Mouse (Mus musculus) liver, postnatal 0 days (tissue): ENCODE measurements at regions not wholly inside any gene's neighbourhood (a gene's known extent, or its start where the extent isn't known, plus 50 kb on each side); places are given as distances from the start of the nearest gene placed in this dataset.

Experiments
- CTCF ChIP-seq: sonication (generic); IDR thresholded peaks from 2 replicates; pipeline ENCODE4 v1.5.1; 2016; ENCODE audit warnings: antibody characterized with exemption, low read depth
- EP300 ChIP-seq: IDR thresholded peaks from 2 replicates; pipeline ENCODE4 v1.6.1; 2016; ENCODE audit warnings: antibody characterized with exemption, low read depth, mild to moderate bottlenecking

DNA sequence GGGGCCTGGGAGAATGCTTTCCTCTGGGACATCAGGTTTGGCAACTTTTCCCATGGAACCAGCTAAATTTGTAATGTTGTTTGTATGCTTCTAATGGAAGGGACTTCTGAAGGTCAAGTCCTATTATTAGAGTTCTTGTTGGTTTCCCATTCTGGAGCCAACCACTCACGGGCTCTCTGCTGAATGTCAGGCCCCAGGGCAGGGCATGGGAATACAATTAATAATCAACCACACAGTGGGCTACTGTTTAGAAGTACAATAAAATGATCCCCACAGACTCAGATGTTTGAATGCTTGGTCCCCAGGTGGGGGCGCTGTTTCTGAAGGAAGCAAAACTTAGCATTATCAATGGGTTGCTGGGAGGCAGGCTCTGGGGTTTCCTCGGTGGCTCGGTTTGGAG is 275.6 kb upstream of the Kazn start:
- TF ChIP-seq CTCF: no peak
- no peak for TF ChIP-seq EP300
